Mouse (Mus musculus): ENCODE results near the gene Nkiras2. TPM values are rescaled to one million over a fixed set of nuclear protein-coding genes. Genes with fewer than 3 reads are reported as not detected.
"Not testable (repeated sequence)": the region's sequence is repeated elsewhere in the genome, so short reads cannot be mapped to it uniquely, and the experiment has no call there.

Nkiras2 gene
- polyA plus RNA-seq, 1 experiment from 2014 or later: 19.7 TPM

- no peak overlapping the region for H3K4me3 ChIP-seq (ENCODE audit: low read depth, low read length)
- no peak overlapping the region for H3K4me2 ChIP-seq (ENCODE audit: low read depth, low read length)
- ATAC-seq (ENCODE audit: low read depth): no peak
- H3K36me3 ChIP-seq (ENCODE audit: control insufficient read depth, insufficient read depth): no peaks in the 10 kb centered on the region
- H3K27me3 ChIP-seq (ENCODE audit: control insufficient read depth, insufficient read depth, low read depth, low read length): peaks cover 9% of the 10 kb centered on the region
- H3K9ac ChIP-seq (ENCODE audit: low read depth, low read length): no peak overlapping the region
- H3K27ac ChIP-seq (ENCODE audit: low read length): no peak overlapping the region
- no peaks in the 10 kb centered on the region for H3K9me3 ChIP-seq (replicated peaks; ENCODE audit: control insufficient read depth, low read length)
- H3K4me1 ChIP-seq (ENCODE audit: control insufficient read depth, low read depth, low read length): no peaks in the 10 kb centered on the region
- WGBS (ENCODE audit: insufficient replicate concordance): 49% methylated on average over 7 of the region's 7 CpGs
These were observed 15.5 kb downstream of the Nkiras2 start for GRCm38 (mm10) chr11:100634530-100634929.

GRCm38 (mm10) chr11:100640159-100640906 lies 21.3 kb downstream of the Nkiras2 start:
- ATAC-seq (ENCODE audit: low read depth): no peak
- Histone ChIP-seq H3K36me3 (ENCODE audit: control insufficient read depth, insufficient read depth) (no peaks in the 10 kb centered on the region), H3K9me3 (replicated peaks; ENCODE audit: control insufficient read depth, low read length) (no peaks in the 10 kb centered on the region), H3K4me1 (ENCODE audit: control insufficient read depth, low read depth, low read length) (no peaks in the 10 kb centered on the region), H3K27me3 (ENCODE audit: control insufficient read depth, insufficient read depth, low read depth, low read length) (peaks cover 22% of the 10 kb centered on the region), H3K4me2 (ENCODE audit: low read depth, low read length) (peak overlapping the region; percentile 43), H3K27ac (ENCODE audit: low read length) (no peak overlapping the region), H3K9ac (ENCODE audit: low read depth, low read length) (no peak overlapping the region), H3K4me3 (ENCODE audit: low read depth, low read length) (0 out of 2 replicates have a peak overlapping the region, but pooled peaks have one; percentile 17)
- 7% methylated on average over 52 of the region's 52 CpGs for WGBS (ENCODE audit: insufficient replicate concordance)

DNA sequence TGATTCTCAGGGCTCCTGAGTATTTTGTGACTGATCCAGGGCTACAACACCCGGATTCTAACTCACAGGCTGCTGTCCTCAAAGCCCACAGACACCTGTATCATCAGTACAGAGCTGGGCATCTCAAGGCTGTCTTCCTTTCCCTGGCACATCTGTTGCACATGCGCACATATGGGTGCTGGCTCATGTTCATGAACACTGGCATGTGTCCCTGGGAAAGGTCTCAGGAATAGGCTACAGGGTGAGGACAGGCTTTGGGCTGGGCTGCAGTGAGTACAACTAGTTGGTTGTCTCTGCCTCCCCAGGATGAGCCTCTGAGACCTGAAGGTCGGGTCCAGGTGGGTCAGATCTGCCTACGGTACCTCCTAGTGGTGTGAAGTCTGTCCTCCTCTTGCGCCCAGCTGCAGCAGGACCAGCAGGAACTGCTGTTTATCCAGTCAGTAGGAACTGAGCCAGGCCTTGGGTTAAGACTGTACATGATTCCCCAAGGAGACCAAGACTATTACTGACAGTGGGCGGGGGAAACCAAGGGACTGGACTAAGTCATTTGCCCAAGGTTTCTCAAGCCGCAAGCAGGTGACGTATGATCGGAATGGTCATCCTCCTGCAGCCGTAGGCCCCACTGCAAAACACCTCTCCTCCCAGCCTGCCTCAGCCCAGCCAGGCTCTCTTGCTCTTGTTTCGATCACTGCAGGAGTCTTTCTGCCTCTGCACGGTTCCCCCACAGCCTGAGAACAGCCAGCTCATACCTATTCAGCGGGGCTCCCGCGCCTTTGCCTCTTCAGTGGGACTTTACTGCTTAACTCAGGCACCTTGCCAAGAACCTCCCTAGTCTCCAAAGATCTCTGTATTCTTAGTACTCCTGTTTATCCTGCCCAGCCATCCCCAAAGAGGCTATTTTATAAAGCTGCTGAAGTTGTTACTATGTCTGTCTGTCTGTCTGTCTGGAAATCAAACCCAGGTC lies 24.9 kb downstream of the Nkiras2 start:
- H3K36me3 ChIP-seq (ENCODE audit: control insufficient read depth, insufficient read depth): no peaks in the 10 kb centered on the region
- H3K27ac ChIP-seq (ENCODE audit: low read length): no peak overlapping the region
- no peak overlapping the region for H3K4me3 ChIP-seq (ENCODE audit: low read depth, low read length)
- H3K4me1 ChIP-seq (ENCODE audit: control insufficient read depth, low read depth, low read length): no peaks in the 10 kb centered on the region
- no peak overlapping the region for H3K4me2 ChIP-seq (ENCODE audit: low read depth, low read length)
- ATAC-seq (ENCODE audit: low read depth): no peak
- no peak overlapping the region for H3K9ac ChIP-seq (ENCODE audit: low read depth, low read length)
- WGBS (ENCODE audit: insufficient replicate concordance): 70% methylated on average over 15 of the region's 15 CpGs
- no peaks in the 10 kb centered on the region for H3K9me3 ChIP-seq (replicated peaks; ENCODE audit: control insufficient read depth, low read length)
- peaks cover 22% of the 10 kb centered on the region for H3K27me3 ChIP-seq (ENCODE audit: control insufficient read depth, insufficient read depth, low read depth, low read length)

- peaks cover 15% of the 10 kb centered on the region for H3K27me3 ChIP-seq (ENCODE audit: control insufficient read depth, insufficient read depth, low read depth, low read length)
- no peak overlapping the region for H3K27ac ChIP-seq (ENCODE audit: low read length)
- WGBS (ENCODE audit: insufficient replicate concordance): 5% methylated on average over 1 of the region's 1 CpGs
- H3K4me2 ChIP-seq (ENCODE audit: low read depth, low read length): no peak overlapping the region
- H3K36me3 ChIP-seq (ENCODE audit: control insufficient read depth, insufficient read depth): no peaks in the 10 kb centered on the region
- no peaks in the 10 kb centered on the region for H3K4me1 ChIP-seq (ENCODE audit: control insufficient read depth, low read depth, low read length)
- H3K9me3 ChIP-seq (replicated peaks; ENCODE audit: control insufficient read depth, low read length): no peaks in the 10 kb centered on the region
- H3K9ac ChIP-seq (ENCODE audit: low read depth, low read length): no peak overlapping the region
- no peak for ATAC-seq (ENCODE audit: low read depth)
- H3K4me3 ChIP-seq (ENCODE audit: low read depth, low read length): no peak overlapping the region
These were observed 27.2 kb downstream of the Nkiras2 start for GRCm38 (mm10) chr11:100646265-100646664.

DNA sequence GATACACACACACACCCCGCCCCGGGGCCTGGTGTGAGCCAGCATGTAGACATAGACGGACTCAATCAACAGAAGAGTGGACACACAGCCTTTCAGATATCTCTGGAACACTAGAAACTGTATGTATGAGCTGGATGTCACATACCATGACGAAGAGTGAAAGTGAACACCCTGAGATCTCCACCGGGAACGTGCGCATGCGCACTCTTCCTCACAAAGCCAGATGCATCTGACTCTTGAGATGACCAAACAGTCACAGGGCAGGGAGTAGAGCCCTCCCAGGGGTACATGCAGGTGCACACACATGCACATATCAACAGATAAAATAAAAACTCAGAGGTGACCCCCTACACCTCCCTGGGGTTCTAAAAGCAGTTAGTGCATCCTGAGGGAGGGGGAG lies 29.4 kb downstream of the Nkiras2 start:
- H3K27me3 ChIP-seq (ENCODE audit: control insufficient read depth, insufficient read depth, low read depth, low read length): peaks cover 21% of the 10 kb centered on the region
- H3K4me1 ChIP-seq (ENCODE audit: control insufficient read depth, low read depth, low read length): no peaks in the 10 kb centered on the region
- H3K4me2 ChIP-seq (ENCODE audit: low read depth, low read length): no peak overlapping the region
- ATAC-seq (ENCODE audit: low read depth): no peak
- H3K9me3 ChIP-seq (replicated peaks; ENCODE audit: control insufficient read depth, low read length): no peaks in the 10 kb centered on the region
- H3K4me3 ChIP-seq (ENCODE audit: low read depth, low read length): no peak overlapping the region
- no peaks in the 10 kb centered on the region for H3K36me3 ChIP-seq (ENCODE audit: control insufficient read depth, insufficient read depth)
- 77% methylated on average over 8 of the region's 8 CpGs for WGBS (ENCODE audit: insufficient replicate concordance)
- no peak overlapping the region for H3K27ac ChIP-seq (ENCODE audit: low read length)
- no peak overlapping the region for H3K9ac ChIP-seq (ENCODE audit: low read depth, low read length)

GRCm38 (mm10) chr11:100651205-100651604 lies 32.2 kb downstream of the Nkiras2 start:
- Histone ChIP-seq H3K4me3 (ENCODE audit: low read depth, low read length) (no peak overlapping the region), H3K9ac (ENCODE audit: low read depth, low read length) (no peak overlapping the region), H3K4me1 (ENCODE audit: control insufficient read depth, low read depth, low read length) (no peaks in the 10 kb centered on the region), H3K27me3 (ENCODE audit: control insufficient read depth, insufficient read depth, low read depth, low read length) (peaks cover 21% of the 10 kb centered on the region), H3K4me2 (ENCODE audit: low read depth, low read length) (no peak overlapping the region), H3K9me3 (replicated peaks; ENCODE audit: control insufficient read depth, low read length) (no peaks in the 10 kb centered on the region), H3K27ac (ENCODE audit: low read length) (no peak overlapping the region), H3K36me3 (ENCODE audit: control insufficient read depth, insufficient read depth) (no peaks in the 10 kb centered on the region)
- WGBS (ENCODE audit: insufficient replicate concordance): 15% methylated on average over 8 of the region's 8 CpGs
- ATAC-seq (ENCODE audit: low read depth): no peak

DNA sequence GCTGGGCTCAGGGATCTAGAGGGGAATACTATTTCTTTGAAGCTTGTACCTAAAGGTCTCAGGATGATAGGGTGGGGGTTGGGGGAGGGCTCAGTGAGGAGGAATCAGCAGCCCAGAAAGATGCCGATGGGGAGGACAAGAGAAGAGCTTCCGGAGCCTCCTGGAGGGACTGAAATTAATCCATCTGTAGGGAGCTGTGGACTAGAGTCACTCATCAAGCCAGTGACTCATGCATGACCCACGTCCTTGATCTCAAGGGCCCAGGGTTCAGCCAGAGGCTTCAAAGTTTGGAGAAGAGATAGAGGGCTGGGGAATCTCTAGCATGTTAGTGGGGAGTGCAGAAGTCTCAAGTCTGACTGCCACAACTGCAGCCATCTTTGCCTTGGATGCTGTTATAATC lies 32.7 kb downstream of the Nkiras2 start:
- no peak for ATAC-seq (ENCODE audit: low read depth)
- 16% methylated on average over 3 of the region's 3 CpGs for WGBS (ENCODE audit: insufficient replicate concordance)

GRCm38 (mm10) chr11:100655589-100655988 lies 36.5 kb downstream of the Nkiras2 start:
- not testable (repeated sequence) for H3K4me1 ChIP-seq (ENCODE audit: control insufficient read depth, low read depth, low read length); ATAC-seq (ENCODE audit: low read depth); H3K36me3 ChIP-seq (ENCODE audit: control insufficient read depth, insufficient read depth); H3K4me3 ChIP-seq (ENCODE audit: low read depth, low read length); H3K4me2 ChIP-seq (ENCODE audit: low read depth, low read length); H3K9ac ChIP-seq (ENCODE audit: low read depth, low read length); H3K9me3 ChIP-seq (replicated peaks; ENCODE audit: control insufficient read depth, low read length); H3K27ac ChIP-seq (ENCODE audit: low read length)
- H3K27me3 ChIP-seq (ENCODE audit: control insufficient read depth, insufficient read depth, low read depth, low read length): peaks cover 13% of the 10 kb centered on the region
- 25% methylated on average over 2 of the region's 3 CpGs for WGBS (ENCODE audit: insufficient replicate concordance)

More for the DNA sequence above, 32.7 kb downstream of the Nkiras2 start:
- Histone ChIP-seq H3K27ac (ENCODE audit: low read length) (no peak overlapping the region), H3K9ac (ENCODE audit: low read depth, low read length) (no peak overlapping the region), H3K27me3 (ENCODE audit: control insufficient read depth, insufficient read depth, low read depth, low read length) (peaks cover 21% of the 10 kb centered on the region), H3K4me2 (ENCODE audit: low read depth, low read length) (no peak overlapping the region), H3K4me3 (ENCODE audit: low read depth, low read length) (no peak overlapping the region), H3K9me3 (replicated peaks; ENCODE audit: control insufficient read depth, low read length) (no peaks in the 10 kb centered on the region), H3K4me1 (ENCODE audit: control insufficient read depth, low read depth, low read length) (no peaks in the 10 kb centered on the region), H3K36me3 (ENCODE audit: control insufficient read depth, insufficient read depth) (no peaks in the 10 kb centered on the region)

DNA sequence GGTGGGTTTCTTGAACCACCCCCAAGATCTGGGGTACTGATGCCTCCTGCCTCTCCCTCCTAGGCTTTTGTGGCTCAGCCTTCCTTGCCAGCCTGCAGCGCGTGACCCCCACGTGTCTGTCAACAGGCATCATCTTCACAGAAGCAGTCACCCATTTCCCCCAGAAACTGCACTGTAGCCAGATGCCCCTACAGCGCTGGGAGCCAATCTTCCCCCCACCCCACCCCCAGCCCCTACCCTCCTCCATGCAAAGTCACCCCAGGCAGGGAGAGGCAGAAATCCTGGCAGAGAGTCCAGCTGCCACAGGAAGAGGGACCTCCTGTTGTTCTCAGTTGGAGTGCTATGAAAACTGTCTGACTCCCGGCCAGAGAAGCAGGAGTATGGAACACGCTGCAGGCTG lies 37.4 kb downstream of the Nkiras2 start:
- Histone ChIP-seq H3K9me3 (replicated peaks; ENCODE audit: control insufficient read depth, low read length) (no peaks in the 10 kb centered on the region), H3K4me1 (ENCODE audit: control insufficient read depth, low read depth, low read length) (no peaks in the 10 kb centered on the region), H3K36me3 (ENCODE audit: control insufficient read depth, insufficient read depth) (no peaks in the 10 kb centered on the region), H3K27ac (ENCODE audit: low read length) (no peak overlapping the region), H3K9ac (ENCODE audit: low read depth, low read length) (no peak overlapping the region), H3K4me3 (ENCODE audit: low read depth, low read length) (no peak overlapping the region), H3K27me3 (ENCODE audit: control insufficient read depth, insufficient read depth, low read depth, low read length) (peaks cover 4% of the 10 kb centered on the region), H3K4me2 (ENCODE audit: low read depth, low read length) (no peak overlapping the region)
- ATAC-seq (ENCODE audit: low read depth): no peak
- WGBS (ENCODE audit: insufficient replicate concordance): 28% methylated on average over 6 of the region's 6 CpGs
